Mouse (Mus musculus) right cerebral cortex, postnatal 4 days (tissue): ENCODE results near the gene Abi3.

ENCODE experiments used
- DNase-seq: peaks from one replicate; pipeline ENCODE4 v3.0.0-alpha.2; 2022

Gene Abi3

DNA sequence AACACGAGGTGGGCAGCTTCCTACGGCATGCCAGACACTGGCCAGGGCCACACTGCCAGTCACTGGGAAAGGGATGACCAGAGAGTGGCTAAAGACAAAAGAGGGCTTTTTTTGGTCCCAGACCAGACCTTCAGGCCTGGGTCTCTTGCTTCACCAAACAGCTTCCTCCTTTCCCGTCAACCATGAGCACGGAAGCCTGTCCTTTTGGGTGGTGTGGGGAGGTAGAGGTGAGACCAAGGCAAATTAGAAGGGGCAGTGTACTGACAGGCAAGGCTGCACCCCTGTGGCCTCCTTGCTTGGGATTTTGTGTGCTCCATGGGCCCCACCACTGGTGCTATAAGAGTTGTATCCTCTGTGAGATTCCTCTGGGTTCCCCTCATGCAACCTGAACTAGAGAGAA is 3.7 kb downstream of the Abi3 start:
- no peak for DNase-seq

GRCm38 (mm10) chr11:95837059-95837458 is 5.2 kb downstream of the Abi3 start, which contains the start of gene Gngt2:
Gene Gngt2, plus strand, starts transcription at chr11:95837216.
- peak; percentile 69 for DNase-seq

GRCm38 (mm10) chr11:95836433-95836832 is 5.8 kb downstream of the Abi3 start:
- no peak for DNase-seq

DNA sequence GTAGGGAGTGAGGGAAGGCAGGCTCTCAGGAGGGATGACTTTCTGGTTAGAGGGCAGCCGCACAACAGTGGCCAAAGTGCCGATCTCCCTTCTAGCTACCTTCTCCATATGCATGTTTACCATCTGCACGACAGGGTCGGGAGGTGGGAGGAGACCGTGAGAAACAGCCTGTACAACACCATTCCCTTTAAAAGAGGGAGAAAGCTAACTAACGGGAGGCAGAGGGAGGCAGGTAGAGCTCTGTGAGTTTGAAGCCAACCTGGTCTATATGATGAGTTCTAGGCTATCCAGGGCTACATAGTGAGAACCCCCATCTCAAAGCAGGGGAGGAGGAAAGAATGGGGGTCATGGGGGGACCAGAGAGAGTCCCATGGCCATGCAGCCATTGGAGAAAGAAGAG is 6.4 kb downstream of the Abi3 start:
- DNase-seq = no peak

- DNase-seq = no peak
Observed at GRCm38 (mm10) chr11:95834742-95835710, 7.2 kb downstream of the Abi3 start.

DNA sequence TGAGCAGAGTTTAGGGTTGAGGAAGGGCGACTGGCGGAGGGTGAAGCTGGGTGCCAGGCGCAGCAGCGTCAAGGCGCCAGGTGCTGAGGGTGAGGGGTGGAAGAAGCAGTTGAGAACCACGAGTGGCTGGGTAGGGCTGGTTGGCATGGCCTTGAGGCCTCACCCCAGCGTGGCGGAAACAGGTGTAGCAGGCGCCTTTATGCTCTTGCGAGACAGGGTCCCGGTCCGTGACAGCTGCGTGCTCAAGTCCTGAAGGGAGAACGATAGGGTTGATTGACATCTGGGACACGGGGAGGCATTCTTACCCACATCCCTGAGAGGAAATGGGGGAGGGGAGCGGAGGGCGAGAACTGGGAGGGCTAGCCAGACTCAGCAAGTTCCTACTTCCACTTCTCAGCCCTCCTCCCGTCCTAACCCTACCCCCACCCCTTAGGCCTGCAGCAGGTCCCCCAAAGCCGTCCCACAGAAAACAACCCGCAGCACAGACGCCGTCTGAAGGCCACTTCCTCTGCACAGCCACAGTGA is 8.1 kb downstream of the Abi3 start:
- DNase-seq = no peak

DNA sequence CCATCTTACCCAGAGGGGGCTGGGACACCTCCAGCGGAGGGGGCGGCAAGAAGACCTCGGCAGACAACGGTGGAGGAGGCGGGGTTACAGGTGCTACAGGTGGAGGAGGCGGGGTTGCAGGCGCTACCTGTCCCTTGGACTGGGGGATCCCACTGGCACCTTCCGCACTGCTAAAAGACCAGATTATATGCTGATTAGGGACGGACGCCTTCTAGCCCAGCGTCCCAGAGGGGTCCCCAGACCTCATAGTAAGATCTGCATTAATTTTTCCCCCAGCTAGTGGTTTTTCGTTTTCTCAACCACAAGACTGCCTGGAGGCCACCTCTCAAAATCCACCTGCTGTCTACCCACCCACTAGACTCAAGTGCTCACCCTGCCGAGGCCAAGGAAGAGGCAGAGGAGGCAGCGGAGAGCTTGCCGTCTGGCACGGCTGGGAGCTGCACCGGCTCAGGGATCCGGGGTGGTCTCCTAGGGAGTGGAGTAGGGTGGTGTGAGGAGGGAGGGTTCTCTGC is 8.6 kb downstream of the Abi3 start:
- DNase-seq = no peak

- no peak for DNase-seq
Observed at GRCm38 (mm10) chr11:95833006-95833570, 9.2 kb downstream of the Abi3 start.

- no peak for DNase-seq
Observed at GRCm38 (mm10) chr11:95832129-95833005, 9.9 kb downstream of the Abi3 start.

- DNase-seq = no peak
Observed at GRCm38 (mm10) chr11:95831641-95832040, 10.6 kb downstream of the Abi3 start.

- no peak for DNase-seq
Observed at GRCm38 (mm10) chr11:95831276-95831619, 11.0 kb downstream of the Abi3 start.

DNA sequence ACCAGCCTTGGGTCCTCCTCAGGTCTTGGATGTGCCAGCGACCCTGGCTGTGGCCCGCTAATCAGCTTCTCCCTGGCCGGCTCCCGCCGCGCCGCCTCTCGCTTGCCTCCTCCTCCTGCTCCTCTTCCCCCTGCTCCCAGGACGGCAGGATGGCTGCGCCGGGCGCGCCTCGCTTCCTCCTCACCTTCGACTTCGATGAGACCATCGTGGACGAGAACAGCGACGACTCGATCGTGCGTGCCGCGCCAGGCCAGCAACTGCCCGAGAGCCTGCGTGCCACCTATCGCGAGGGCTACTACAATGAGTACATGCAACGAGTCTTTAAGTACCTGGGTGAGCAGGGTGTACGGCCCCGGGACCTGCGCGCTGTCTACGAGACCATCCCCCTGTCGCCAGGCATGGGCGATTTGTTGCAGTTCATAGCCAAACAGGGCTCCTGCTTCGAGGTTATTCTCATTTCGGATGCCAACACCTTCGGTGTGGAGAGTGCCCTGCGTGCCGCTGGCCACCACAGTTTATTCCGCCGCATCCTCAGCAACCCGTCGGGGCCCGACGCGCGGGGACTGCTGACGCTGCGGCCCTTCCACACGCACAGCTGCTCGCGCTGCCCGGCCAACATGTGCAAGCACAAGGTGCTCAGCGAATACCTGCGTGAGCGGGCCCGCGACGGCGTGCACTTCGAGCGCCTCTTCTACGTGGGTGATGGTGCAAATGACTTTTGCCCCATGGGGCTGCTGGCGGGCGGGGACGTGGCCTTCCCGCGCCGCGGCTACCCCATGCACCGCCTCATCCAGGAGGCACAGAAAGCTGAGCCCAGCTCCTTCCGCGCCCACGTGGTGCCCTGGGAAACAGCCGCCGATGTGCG is 11.6 kb downstream of the Abi3 start:
- no peak for DNase-seq

- DNase-seq = no peak
Observed at GRCm38 (mm10) chr11:95829526-95830050, 12.7 kb downstream of the Abi3 start.

GRCm38 (mm10) chr11:95828181-95828964 is 13.9 kb downstream of the Abi3 start:
- DNase-seq = no peak

DNA sequence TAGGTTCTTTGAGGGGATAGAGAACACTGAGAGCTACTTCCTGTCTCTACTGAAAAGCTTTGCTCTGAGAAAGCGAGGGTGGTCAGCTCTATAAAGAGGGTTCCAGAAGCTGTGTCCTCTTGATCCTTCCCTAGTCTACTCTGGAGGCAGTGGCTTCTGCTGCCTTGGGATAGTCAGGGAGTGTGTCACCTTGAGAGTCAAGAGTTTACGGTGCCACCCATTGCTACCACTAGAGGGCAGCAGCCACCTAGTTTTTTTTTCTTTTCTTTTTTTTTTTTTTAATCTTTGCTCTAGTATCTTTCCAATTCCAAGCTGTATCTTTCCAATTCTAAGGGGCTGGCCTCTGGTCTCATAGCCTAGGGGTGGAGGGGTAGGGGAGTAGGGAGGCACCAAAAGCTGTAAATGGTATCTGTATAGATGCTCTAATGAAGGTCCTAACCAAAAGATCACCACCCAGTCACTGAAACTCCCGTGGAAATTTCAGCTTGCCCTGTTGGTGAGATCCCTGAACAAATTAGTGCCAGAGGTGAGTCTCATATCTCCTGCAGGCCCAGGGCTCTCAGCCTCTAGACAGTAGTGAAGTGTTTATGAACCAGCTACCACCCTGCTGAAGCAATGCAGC is 14.7 kb downstream of the Abi3 start:
- peak; percentile 79 for DNase-seq

- no peak for DNase-seq
Observed at GRCm38 (mm10) chr11:95827168-95827447, 15.2 kb downstream of the Abi3 start.

- no peak for DNase-seq
Observed at GRCm38 (mm10) chr11:95826317-95827167, 15.7 kb downstream of the Abi3 start.

DNA sequence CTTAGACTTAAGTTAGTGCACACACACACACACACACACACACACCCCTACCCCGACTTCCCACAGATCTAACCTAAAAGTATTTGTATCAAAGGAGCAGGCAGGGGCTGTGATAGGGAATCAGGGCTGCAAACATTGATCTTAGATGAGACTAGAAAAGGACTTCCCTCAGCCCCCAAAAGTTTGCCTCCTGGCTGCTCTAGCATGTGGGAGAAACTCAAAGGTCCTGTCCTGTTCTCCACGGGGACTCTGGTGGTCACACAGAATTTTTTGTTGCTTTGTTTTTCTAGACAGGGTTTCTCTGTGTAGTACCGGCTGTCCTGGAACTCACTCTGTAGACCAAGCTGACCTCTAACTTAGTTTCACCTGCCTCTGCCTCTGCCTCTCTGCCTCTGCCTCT is 16.7 kb downstream of the Abi3 start:
- DNase-seq = no peak

GRCm38 (mm10) chr11:95824877-95825243 is 17.4 kb downstream of the Abi3 start:
- peak; percentile 60 for DNase-seq
